13 mouse cellular contexts compared by ENCODE assay signal in genomic region chr4:97690384-97690766, GRCm38 (mm10).
DNase-seq lines count a peak whose midpoint lies in the region; ATAC-seq and TF ChIP-seq lines count a peak whose summit lies in the region.
"Had no signal": no experiment of that assay in that cellular context is flagged by ENCODE, and none has a peak within 500 bp of the region (broad histone marks: within the 10 kb centered on the region; RNA-seq: fewer than 3 reads in every experiment).

No protein-coding gene starts in this region.

- intact Hi-C loops in heart, adult 2 months (cut with DNase I): no loop called here

- no peak for TF ChIP-seq EP300 in heart, adult 2 months (IDR thresholded peaks at IDR 0.05; ENCODE audit: insufficient read depth, low read depth, low read length)

- H3K27me3 ChIP-seq in heart, adult 2 months (ENCODE audit: control insufficient read depth, insufficient read depth, low read length): no peaks in the 10 kb centered on the region
- no peaks in the 10 kb centered on the region for H3K27me3 ChIP-seq in hindbrain, embryonic 15.5 days
- H3K27me3 ChIP-seq in hindbrain, embryonic 14.5 days (ENCODE audit: control insufficient read depth, insufficient read depth, low read length): no peaks in the 10 kb centered on the region
- H3K27me3 ChIP-seq in intestine, postnatal 0 days (replicated peaks; ENCODE audit: control insufficient read depth, insufficient read depth, low read length): no peaks in the 10 kb centered on the region
- H3K27me3 ChIP-seq: forebrain, embryonic 12.5 days; liver, embryonic 15.5 days; neural tube, embryonic 13.5 days had no signal

- H3K36me3 ChIP-seq in heart, adult 2 months (ENCODE audit: control insufficient read depth, insufficient read depth, low read length): no peaks in the 10 kb centered on the region
- H3K36me3 ChIP-seq in hindbrain, embryonic 15.5 days: no peaks in the 10 kb centered on the region
- H3K36me3 ChIP-seq in hindbrain, embryonic 14.5 days (replicated peaks; ENCODE audit: control insufficient read depth, insufficient read depth): no peaks in the 10 kb centered on the region
- no peaks in the 10 kb centered on the region for H3K36me3 ChIP-seq in intestine, postnatal 0 days (ENCODE audit: control insufficient read depth, insufficient read depth)
- H3K36me3 ChIP-seq: forebrain, embryonic 12.5 days; liver, embryonic 15.5 days; neural tube, embryonic 13.5 days had no signal

- H3K4me3 ChIP-seq in heart, adult 2 months: no peak overlapping the region
- no peak overlapping the region for H3K4me3 ChIP-seq in hindbrain, embryonic 15.5 days
- H3K4me3 ChIP-seq in hindbrain, embryonic 14.5 days (replicated peaks; ENCODE audit: low read length): no peak overlapping the region
- no peak overlapping the region for H3K4me3 ChIP-seq in intestine, postnatal 0 days (ENCODE audit: low read depth, low read length)
- H3K4me3 ChIP-seq: forebrain, embryonic 12.5 days; liver, embryonic 15.5 days; neural tube, embryonic 13.5 days had no signal

- TF ChIP-seq POLR2A in heart, adult 2 months (IDR thresholded peaks at IDR 0.05; ENCODE audit: insufficient read depth, low read depth, low read length): no peak

- ATAC-seq in hindbrain, embryonic 15.5 days (ENCODE audit: low FRiP score, low read depth): no peak
- no peak for ATAC-seq in hindbrain, embryonic 14.5 days (ENCODE audit: low FRiP score)
- ATAC-seq in intestine, postnatal 0 days: 0 out of 2 replicates have a peak, but pooled peaks have one; percentile 8

- H3K79me2 ChIP-seq in heart, adult 2 months (replicated peaks; ENCODE audit: control insufficient read depth, insufficient read depth, low read length): no peaks in the 10 kb centered on the region

- no peak overlapping the region for H3K9ac ChIP-seq in heart, adult 2 months (ENCODE audit: low read depth, low read length)
- H3K9ac ChIP-seq in hindbrain, embryonic 15.5 days: no peak overlapping the region
- no peak overlapping the region for H3K9ac ChIP-seq in hindbrain, embryonic 14.5 days
- H3K9ac ChIP-seq in intestine, postnatal 0 days (ENCODE audit: low read depth, low read length): no peak overlapping the region
- H3K9ac ChIP-seq: forebrain, embryonic 12.5 days; liver, embryonic 15.5 days; neural tube, embryonic 13.5 days had no signal

- no peak for TF ChIP-seq CTCF in heart, adult 2 months (IDR thresholded peaks at IDR 0.05)
- TF ChIP-seq CTCF in intestine, postnatal 0 days (IDR thresholded peaks at IDR 0.05; ENCODE audit: low read depth): no peak

- H3K9me3 ChIP-seq in hindbrain, embryonic 15.5 days: no peaks in the 10 kb centered on the region
- no peaks in the 10 kb centered on the region for H3K9me3 ChIP-seq in hindbrain, embryonic 14.5 days (ENCODE audit: control insufficient read depth, low read length)
- H3K9me3 ChIP-seq in intestine, postnatal 0 days (ENCODE audit: control insufficient read depth): no peaks in the 10 kb centered on the region
- H3K9me3 ChIP-seq: forebrain, embryonic 12.5 days; liver, embryonic 15.5 days; neural tube, embryonic 13.5 days had no signal

- no peak overlapping the region for H3K4me2 ChIP-seq in hindbrain, embryonic 15.5 days
- no peak overlapping the region for H3K4me2 ChIP-seq in hindbrain, embryonic 14.5 days (replicated peaks)
- H3K4me2 ChIP-seq in intestine, postnatal 0 days (replicated peaks; ENCODE audit: low read depth): no peak overlapping the region
- H3K4me2 ChIP-seq: forebrain, embryonic 12.5 days; liver, embryonic 15.5 days; neural tube, embryonic 13.5 days had no signal

- no peak for DNase-seq in heart, adult 2 months
- DNase-seq in heart, postnatal 4 days: no peak
- no peak for DNase-seq in hindbrain, embryonic 14.5 days (ENCODE audit: low spot score)
- peak; percentile 72 for DNase-seq in lung, postnatal 10 days
- no peak for DNase-seq in thymus, postnatal 36 days
- DNase-seq in kidney, adult 18-20 months: no peak
- DNase-seq: cerebellum, adult 11-12 months; midbrain, embryonic 14.5 days had no signal

- H3K4me1 ChIP-seq in heart, adult 2 months (ENCODE audit: control insufficient read depth, insufficient read depth, low read length): peaks cover 6% of the 10 kb centered on the region
- peaks cover 10% of the 10 kb centered on the region; the same call in 1 of the 2 replicates for H3K4me1 ChIP-seq in hindbrain, embryonic 15.5 days (replicated peaks)
- peaks cover 6% of the 10 kb centered on the region; the same call in 1 of the 2 replicates for H3K4me1 ChIP-seq in hindbrain, embryonic 14.5 days (replicated peaks; ENCODE audit: control insufficient read depth, insufficient read depth, low read length)
- no peaks in the 10 kb centered on the region for H3K4me1 ChIP-seq in intestine, postnatal 0 days (replicated peaks; ENCODE audit: control insufficient read depth, insufficient read depth, low read length)
- H3K4me1 ChIP-seq: forebrain, embryonic 12.5 days; liver, embryonic 15.5 days had no signal

- WGBS in heart, adult 2 months: 84% methylated on average over 7 of the region's 7 CpGs
- 61% methylated on average over 7 of the region's 7 CpGs for WGBS in hindbrain, embryonic 15.5 days
- WGBS in hindbrain, embryonic 14.5 days: 64% methylated on average over 7 of the region's 7 CpGs
- 71% methylated on average over 7 of the region's 7 CpGs for WGBS in intestine, postnatal 0 days

- peak overlapping the region; percentile 64 for H3K27ac ChIP-seq in heart, adult 2 months
- H3K27ac ChIP-seq in hindbrain, embryonic 15.5 days (replicated peaks): 0 out of 2 replicates have a peak overlapping the region, but pooled peaks have one; percentile 18
- H3K27ac ChIP-seq in hindbrain, embryonic 14.5 days: no peak overlapping the region
- no peak overlapping the region for H3K27ac ChIP-seq in intestine, postnatal 0 days (ENCODE audit: low read depth, low read length)
- H3K27ac ChIP-seq: forebrain, embryonic 12.5 days; liver, embryonic 15.5 days; neural tube, embryonic 13.5 days had no signal

Comparison
In these comparisons a context has a peak if more than half of its experiments do, and no peak if none do; other contexts are left out.
1. H3K27ac ChIP-seq: peak in heart, adult 2 months (single experiment) and hindbrain, embryonic 15.5 days (single experiment); none in hindbrain, embryonic 14.5 days (single experiment) and intestine, postnatal 0 days (single experiment).